Mouse (Mus musculus) stomach, embryonic 16.5 days (tissue): ENCODE results near the gene Vdac1. TPM values are rescaled to one million over a fixed set of nuclear protein-coding genes. Genes with fewer than 3 reads are reported as not detected.

Source experiments
- ATAC-seq: fragments of 200-750 bp; cut with Nextera tagmentation; 2 replicates; pipeline ENCODE4 v1.8.0; 2017; ENCODE audit warnings: moderate number of reproducible peaks, moderate TSS enrichment; ENCODE audit not compliant: insufficient read depth, low FRiP score
- H3K27ac ChIP-seq: fragments of 300-500 bp; sonication (generic); 2 replicates; pipeline ENCODE4 v1.5.1; 2014; ENCODE audit warnings: low read length
- H3K27me3 ChIP-seq: fragments of 300-500 bp; sonication (generic); 2 replicates; pipeline ENCODE4 v1.6.1; 2014; ENCODE audit warnings: low read length, control low read depth, mixed read lengths; ENCODE audit not compliant: control insufficient read depth, insufficient read depth
- H3K36me3 ChIP-seq: fragments of 300-500 bp; sonication (generic); 2 replicates; pipeline ENCODE4 v1.6.1; 2014; ENCODE audit warnings: low read length; ENCODE audit not compliant: control insufficient read depth, insufficient read depth
- H3K4me1 ChIP-seq: fragments of 300-500 bp; sonication (generic); 2 replicates; pipeline ENCODE4 v1.6.1; 2014; ENCODE audit warnings: low read length, control low read depth, mixed read lengths; ENCODE audit not compliant: control insufficient read depth, insufficient read depth
- H3K4me2 ChIP-seq: fragments of 300-500 bp; sonication (generic); 2 replicates; pipeline ENCODE4 v1.6.1; 2014; ENCODE audit warnings: low read depth, low read length, mixed read lengths
- H3K4me3 ChIP-seq: fragments of 300-500 bp; sonication (generic); replicated peaks from 2 replicates; pipeline ENCODE4 v1.5.1; 2014; ENCODE audit warnings: mild to moderate bottlenecking, low read length
- H3K9ac ChIP-seq: fragments of 300-500 bp; sonication (generic); 2 replicates; pipeline ENCODE4 v1.6.1; 2014; ENCODE audit warnings: low read length
- H3K9me3 ChIP-seq: fragments of 300-500 bp; sonication (generic); replicated peaks from 2 replicates; pipeline ENCODE4 v1.6.1; 2016; ENCODE audit warnings: low read length, control low read depth; ENCODE audit not compliant: control insufficient read depth
- WGBS: fragments of 180-500 bp; shearing (Covaris S2); extraction: QIAGEN DNeasy Blood & Tissue Kit; methylation state at CpG from one replicate; pipeline ENCODE4 v1.1.7; 2014; 5-methylcytosine and 5-hydroxymethylcytosine counted together
- polyA plus RNA-seq: library from polyadenylated mRNA; unstranded; fragments of >200 nt; fragmentation: Nextera tagmentation; extraction: Ambion mirVana; gene quantifications from 2 replicates; pipeline ENCODE4 v1.2.1, GENCODE M21; 2015

Vdac1 gene
- polyA plus RNA-seq, 1 experiment from 2014 or later, result 280 TPM

DNA sequence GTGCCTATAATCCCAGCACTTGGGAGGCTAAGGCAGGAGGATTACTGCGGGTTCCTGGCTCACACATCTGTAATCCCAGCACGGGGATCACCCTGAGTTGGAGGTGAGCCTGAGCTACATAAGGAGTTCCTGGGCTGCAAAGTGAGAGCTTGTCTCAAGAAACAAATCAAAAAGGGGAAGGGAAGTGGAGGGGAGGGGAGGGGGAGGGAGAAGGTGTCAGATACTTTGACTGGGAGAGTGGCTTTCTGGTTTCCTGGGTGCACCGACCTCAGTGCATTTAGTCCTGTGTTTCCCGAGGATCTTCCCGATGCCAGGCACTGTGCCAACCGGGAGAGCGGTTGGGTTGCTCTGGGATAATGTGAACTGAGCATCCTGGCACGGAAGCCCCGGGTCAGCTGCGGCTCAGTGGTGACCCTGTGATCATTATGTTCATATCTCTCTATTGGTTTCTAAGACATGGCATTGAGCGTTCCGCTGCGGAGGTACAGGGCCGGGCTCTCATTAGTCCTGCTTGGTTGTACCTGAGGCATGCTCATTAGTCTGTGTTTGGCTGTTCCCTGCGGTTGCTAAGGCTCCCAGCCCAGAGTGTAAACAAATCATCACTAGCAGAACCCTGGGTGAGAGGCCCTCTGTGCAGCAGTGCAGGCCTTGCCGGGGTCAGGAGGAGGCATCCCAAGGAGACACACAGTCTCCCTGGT, 28.1 kb upstream of the Vdac1 start:
- 25% methylated on average over 16 of the region's 16 CpGs for WGBS
- Histone ChIP-seq H3K4me2 (no peak overlapping the region), H3K4me1 (peaks cover 12% of the 10 kb centered on the region), H3K9me3 (no peaks in the 10 kb centered on the region), H3K36me3 (no peaks in the 10 kb centered on the region), H3K27me3 (no peaks in the 10 kb centered on the region), H3K27ac (no peak overlapping the region), H3K4me3 (no peak overlapping the region), H3K9ac (no peak overlapping the region)
- peak; percentile 45; the same call in 1 of the 2 replicates for ATAC-seq

DNA sequence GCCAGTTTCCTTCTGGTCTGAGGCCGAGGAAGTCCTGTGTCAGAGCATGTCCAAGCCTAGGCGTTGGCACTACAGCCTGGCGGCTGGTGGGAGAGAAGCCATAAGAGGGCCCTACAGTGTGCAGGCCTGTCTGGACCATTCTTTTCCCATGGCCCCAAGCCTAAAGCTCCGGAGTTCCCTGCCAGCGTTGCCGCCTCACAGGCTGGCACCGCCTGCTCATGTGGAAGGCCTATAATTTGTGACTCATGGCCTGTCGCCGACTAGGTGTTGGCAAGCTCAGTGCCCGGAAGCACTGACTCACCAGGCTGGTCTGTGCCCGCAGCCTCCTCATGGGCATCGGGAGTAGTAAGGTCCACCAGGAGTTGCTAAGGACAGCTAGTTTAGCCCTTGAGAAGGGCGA, 27.0 kb upstream of the Vdac1 start:
- Histone ChIP-seq H3K27me3 (no peaks in the 10 kb centered on the region), H3K9ac (no peak overlapping the region), H3K27ac (no peak overlapping the region; the same call in 1 of the 2 replicates), H3K4me3 (no peak overlapping the region), H3K4me1 (peaks cover 12% of the 10 kb centered on the region), H3K36me3 (no peaks in the 10 kb centered on the region), H3K9me3 (no peaks in the 10 kb centered on the region), H3K4me2 (no peak overlapping the region)
- peak; percentile 13; the same call in 1 of the 2 replicates for ATAC-seq
- 91% methylated on average over 13 of the region's 13 CpGs for whole genome bisulfite sequencing

DNA sequence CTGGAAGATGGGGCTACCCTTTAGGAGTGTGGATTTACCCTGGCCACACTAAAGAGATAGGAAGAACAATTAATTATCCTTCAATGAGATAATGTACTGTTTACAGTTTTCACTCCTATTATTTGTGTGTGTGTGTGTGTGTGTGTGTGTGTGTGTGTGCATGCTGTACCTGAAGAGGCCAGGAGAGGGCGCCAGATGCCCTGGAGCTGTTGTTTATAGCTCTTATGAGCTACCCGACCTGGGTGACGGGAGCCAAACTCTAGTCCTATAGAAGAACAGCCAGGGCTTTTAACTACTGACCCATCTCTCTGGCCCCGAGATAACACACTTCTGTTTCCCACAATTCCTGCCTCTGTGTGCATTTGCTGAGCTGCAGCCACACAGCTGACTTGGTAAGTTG, 25.4 kb upstream of the Vdac1 start:
- ATAC-seq, result no peak
- H3K27me3 ChIP-seq, result no peaks in the 10 kb centered on the region
- 78% methylated on average over 4 of the region's 4 CpGs for WGBS
- H3K9ac ChIP-seq, result no peak overlapping the region
- H3K4me1 ChIP-seq, result peaks cover 12% of the 10 kb centered on the region
- no peaks in the 10 kb centered on the region for H3K9me3 ChIP-seq
- no peak overlapping the region for H3K4me2 ChIP-seq
- H3K36me3 ChIP-seq, result no peaks in the 10 kb centered on the region
- H3K27ac ChIP-seq, result no peak overlapping the region
- H3K4me3 ChIP-seq, result no peak overlapping the region

DNA sequence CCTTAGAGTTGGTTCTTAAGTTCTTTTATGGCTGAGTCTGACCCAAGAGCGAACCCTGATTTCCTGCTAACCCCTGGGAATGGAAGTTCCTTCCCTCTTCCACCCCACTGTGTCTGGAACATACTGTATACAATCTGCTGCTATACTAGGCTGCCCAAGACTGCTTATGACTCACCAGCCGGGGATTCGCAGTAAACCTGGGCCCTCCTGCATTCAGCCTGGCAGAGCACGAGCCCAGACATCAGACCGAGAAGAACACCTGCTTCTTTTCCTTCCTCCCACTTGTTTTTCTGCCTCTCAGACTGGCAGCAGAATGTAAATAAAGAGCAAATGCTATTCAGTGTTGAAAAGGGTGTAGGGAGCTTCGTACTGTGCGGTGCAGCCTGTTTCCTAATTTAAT, 24.7 kb upstream of the Vdac1 start:
- no peak overlapping the region for H3K4me3 ChIP-seq
- ATAC-seq, result peak; percentile 63; the same call in 1 of the 2 replicates
- H3K4me2 ChIP-seq, result no peak overlapping the region
- H3K9ac ChIP-seq, result no peak overlapping the region
- H3K4me1 ChIP-seq, result peaks cover 12% of the 10 kb centered on the region
- H3K27ac ChIP-seq, result no peak overlapping the region
- WGBS, result 46% methylated on average over 7 of the region's 7 CpGs
- H3K36me3 ChIP-seq, result no peaks in the 10 kb centered on the region
- H3K9me3 ChIP-seq, result no peaks in the 10 kb centered on the region
- no peaks in the 10 kb centered on the region for H3K27me3 ChIP-seq

DNA sequence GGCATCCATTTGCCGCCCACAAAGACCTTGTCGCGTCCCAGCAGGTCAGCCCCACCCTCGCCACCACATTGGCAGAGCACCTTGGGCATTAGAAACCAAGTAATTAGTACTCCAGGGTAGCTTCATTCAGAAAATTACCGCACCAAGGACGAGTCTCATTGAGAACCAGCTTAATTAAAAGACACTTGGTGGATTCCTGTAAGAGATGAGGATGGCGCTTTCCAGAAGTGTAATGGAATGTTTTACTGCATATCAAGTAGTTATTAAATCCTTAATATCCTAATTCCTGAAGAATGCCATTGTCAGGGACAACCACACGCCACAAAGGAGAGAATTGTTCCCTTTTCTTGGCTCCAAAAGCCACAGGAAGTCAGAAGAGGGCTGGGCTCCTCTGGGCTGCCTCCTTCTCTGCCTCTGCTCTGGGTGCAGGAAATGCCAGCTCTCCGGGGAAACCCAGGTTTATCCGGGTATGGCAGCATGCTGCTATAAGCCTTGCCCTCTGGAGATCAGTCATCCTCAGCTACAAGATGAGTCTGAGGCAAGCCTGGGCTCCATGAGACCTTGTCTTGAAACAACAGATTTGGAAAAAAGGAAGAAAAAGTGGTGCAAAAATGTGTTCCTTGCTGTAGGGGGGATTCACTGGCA, 22.9 kb upstream of the Vdac1 start:
- Histone ChIP-seq H3K4me3 (no peak overlapping the region), H3K27me3 (no peaks in the 10 kb centered on the region), H3K36me3 (no peaks in the 10 kb centered on the region), H3K4me1 (peaks cover 11% of the 10 kb centered on the region), H3K9ac (no peak overlapping the region), H3K9me3 (no peaks in the 10 kb centered on the region), H3K27ac (no peak overlapping the region), H3K4me2 (no peak overlapping the region)
- ATAC-seq, result no peak
- WGBS, result 67% methylated on average over 10 of the region's 10 CpGs

DNA sequence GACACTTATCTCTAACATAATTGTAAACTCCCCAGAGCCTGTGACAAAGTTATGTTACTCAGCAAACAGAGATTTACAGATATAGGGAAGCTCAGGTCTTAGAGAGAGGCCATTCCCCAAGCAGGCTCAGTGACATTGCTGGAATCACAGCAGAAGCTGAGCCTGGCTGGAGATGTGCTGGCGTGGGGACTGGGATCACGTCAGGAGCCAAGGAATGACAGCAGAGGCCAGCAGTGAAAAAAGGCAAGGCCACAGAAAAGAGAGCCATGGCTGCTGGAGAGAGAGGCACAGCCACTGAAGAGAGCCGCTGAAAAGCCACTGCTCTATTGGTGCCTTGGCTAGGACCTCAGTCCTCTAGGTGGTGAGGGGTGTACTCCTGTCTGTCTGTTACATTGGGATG, 22.3 kb upstream of the Vdac1 start:
- H3K36me3 ChIP-seq, result no peaks in the 10 kb centered on the region
- H3K9ac ChIP-seq, result no peak overlapping the region
- no peak for ATAC-seq
- no peaks in the 10 kb centered on the region for H3K27me3 ChIP-seq
- H3K4me3 ChIP-seq, result no peak overlapping the region
- no peak overlapping the region for H3K4me2 ChIP-seq
- 68% methylated on average over 3 of the region's 3 CpGs for WGBS
- no peaks in the 10 kb centered on the region for H3K9me3 ChIP-seq
- peaks cover 6% of the 10 kb centered on the region for H3K4me1 ChIP-seq
- H3K27ac ChIP-seq, result no peak overlapping the region

DNA sequence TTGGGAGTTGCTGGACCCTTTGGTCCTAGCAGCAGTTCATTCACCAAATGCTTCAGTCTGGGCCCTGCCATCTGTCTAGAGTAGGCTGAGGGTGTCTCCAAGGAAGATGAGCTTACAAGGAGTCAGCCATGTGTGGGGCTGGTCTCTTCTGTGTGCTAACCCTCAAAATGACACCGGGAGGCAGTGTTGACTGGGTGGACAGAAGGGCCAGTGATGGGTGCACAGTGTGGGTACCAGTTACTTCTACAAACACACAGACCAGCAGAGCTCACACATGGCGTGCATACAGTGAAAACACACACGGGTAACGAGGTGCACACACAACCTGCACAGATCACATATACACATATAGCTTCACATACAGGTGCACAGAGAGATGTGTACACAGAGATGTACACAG, 21.6 kb upstream of the Vdac1 start:
- no peaks in the 10 kb centered on the region for H3K27me3 ChIP-seq
- ATAC-seq, result no peak
- no peak overlapping the region for H3K9ac ChIP-seq
- 87% methylated on average over 4 of the region's 4 CpGs for WGBS
- H3K27ac ChIP-seq, result no peak overlapping the region
- peaks cover 5% of the 10 kb centered on the region; the same call in 1 of the 2 replicates for H3K4me1 ChIP-seq
- H3K36me3 ChIP-seq, result no peaks in the 10 kb centered on the region
- H3K4me3 ChIP-seq, result no peak overlapping the region
- H3K4me2 ChIP-seq, result no peak overlapping the region
- no peaks in the 10 kb centered on the region for H3K9me3 ChIP-seq

GRCm38 (mm10) chr11:52339512-52339911, 21.1 kb upstream of the Vdac1 start:
- 86% methylated on average over 12 of the region's 12 CpGs for WGBS
- Histone ChIP-seq H3K27me3 (no peaks in the 10 kb centered on the region), H3K4me2 (no peak overlapping the region), H3K9me3 (no peaks in the 10 kb centered on the region), H3K9ac (no peak overlapping the region), H3K36me3 (no peaks in the 10 kb centered on the region), H3K4me1 (peaks cover 5% of the 10 kb centered on the region; the same call in 1 of the 2 replicates), H3K4me3 (no peak overlapping the region), H3K27ac (no peak overlapping the region)
- ATAC-seq, result no peak

GRCm38 (mm10) chr11:52340123-52340864, 20.4 kb upstream of the Vdac1 start:
- no peak overlapping the region for H3K9ac ChIP-seq
- no peaks in the 10 kb centered on the region for H3K36me3 ChIP-seq
- no peaks in the 10 kb centered on the region for H3K27me3 ChIP-seq
- no peak overlapping the region for H3K4me2 ChIP-seq
- no peak overlapping the region for H3K27ac ChIP-seq
- peaks cover 5% of the 10 kb centered on the region; the same call in 1 of the 2 replicates for H3K4me1 ChIP-seq
- WGBS, result 83% methylated on average over 12 of the region's 12 CpGs
- no peak for ATAC-seq
- H3K9me3 ChIP-seq, result no peaks in the 10 kb centered on the region
- no peak overlapping the region for H3K4me3 ChIP-seq
